Mouse (Mus musculus) limb, embryonic 15.5 days (tissue): Measurements from ENCODE around the gene Csnk2b. TPM values are rescaled to one million over a fixed set of nuclear protein-coding genes. Genes with fewer than 3 reads are reported as not detected.

Experiments used
- polyA plus RNA-seq: library from polyadenylated mRNA; unstranded; fragments of >200 nt; fragmentation: Nextera tagmentation; extraction: Ambion mirVana; gene quantifications from 2 replicates; pipeline ENCODE4 v1.2.1, GENCODE M21; 2015

Gene Csnk2b
- polyA plus RNA-seq, 1 experiment from 2014 or later, result 293 TPM

Other genes with a start within 250 kb of the Csnk2b start
- gene Zbtb12, start 242.6 kb downstream of the Csnk2b start, polyA plus RNA-seq, result 1.7 and 2.8 TPM in 2 replicates
- gene Gm20547, start 240.0 kb downstream of the Csnk2b start, polyA plus RNA-seq, result not detected in 2 replicates
- 4.6 and 5.2 TPM in 2 replicates for gene C2, start 223.8 kb downstream of the Csnk2b start, polyA plus RNA-seq
- gene Ehmt2, start 223.6 kb downstream of the Csnk2b start, polyA plus RNA-seq, result 64.6 and 78.1 TPM in 2 replicates
- gene Slc44a4, start 207.6 kb downstream of the Csnk2b start, polyA plus RNA-seq, result 0.17 TPM in 1 of 2 replicates, not detected in the other
- 20.1 and 20.5 TPM in 2 replicates for gene Neu1, start 190.8 kb downstream of the Csnk2b start, polyA plus RNA-seq
- gene Hspa1b, start 162.8 kb downstream of the Csnk2b start, polyA plus RNA-seq, result 3.3 and 3.6 TPM in 2 replicates
- not detected in 2 replicates for gene Gm20481, start 152.1 kb downstream of the Csnk2b start, polyA plus RNA-seq
- gene Hspa1a, start 149.9 kb downstream of the Csnk2b start, polyA plus RNA-seq, result 31.7 and 32.0 TPM in 2 replicates
- 0.46 and 0.65 TPM in 2 replicates for gene Hspa1l, start 149.3 kb downstream of the Csnk2b start, polyA plus RNA-seq
- gene Lsm2, start 140.2 kb downstream of the Csnk2b start, polyA plus RNA-seq, result 143 and 159 TPM in 2 replicates
- 94.4 and 95.1 TPM in 2 replicates for gene Vars, start 121.1 kb downstream of the Csnk2b start, polyA plus RNA-seq
- 0.18 and 0.20 TPM in 2 replicates for gene Vwa7, start 105.5 kb downstream of the Csnk2b start, polyA plus RNA-seq
- 8.9 and 9.4 TPM in 2 replicates for gene Sapcd1, start 94.0 kb downstream of the Csnk2b start, polyA plus RNA-seq
- gene Msh5, start 75.3 kb downstream of the Csnk2b start, polyA plus RNA-seq, result 3.0 and 3.5 TPM in 2 replicates
- 351 and 363 TPM in 2 replicates for gene Clic1, start 72.1 kb downstream of the Csnk2b start, polyA plus RNA-seq
- gene Ddah2, start 63.0 kb downstream of the Csnk2b start, polyA plus RNA-seq, result 321 and 336 TPM in 2 replicates
- 181 and 203 TPM in 2 replicates for gene Ly6g6c, start 56.7 kb downstream of the Csnk2b start, polyA plus RNA-seq
- gene Mpig6b, start 55.9 kb downstream of the Csnk2b start, polyA plus RNA-seq, result 1.0 and 1.4 TPM in 2 replicates
- gene Ly6g6e, start 45.2 kb downstream of the Csnk2b start, polyA plus RNA-seq, result 50.6 and 53.7 TPM in 2 replicates
- 1.1 and 2.4 TPM in 2 replicates for gene Ly6g6d, start 44.0 kb downstream of the Csnk2b start, polyA plus RNA-seq
- gene Ly6g6f, start 36.4 kb downstream of the Csnk2b start, polyA plus RNA-seq, result 0.13 and 0.20 TPM in 2 replicates
- 101 and 112 TPM in 2 replicates for gene Abhd16a, start 32.8 kb downstream of the Csnk2b start, polyA plus RNA-seq
- not detected in 2 replicates for gene Ly6g5c, start 13.8 kb downstream of the Csnk2b start, polyA plus RNA-seq
- gene Ly6g5b, start 6.6 kb downstream of the Csnk2b start, polyA plus RNA-seq, result 0.78 and 0.99 TPM in 2 replicates
- gene Gpank1, start 598 bp downstream of the Csnk2b start, polyA plus RNA-seq, result 16.8 and 17.4 TPM in 2 replicates
- gene D17H6S53E, start 4.3 kb upstream of the Csnk2b start, polyA plus RNA-seq, result 10.5 and 11.2 TPM in 2 replicates
- gene Apom, start 10.0 kb upstream of the Csnk2b start, polyA plus RNA-seq, result 0.52 and 2.0 TPM in 2 replicates
- 49.6 and 51.8 TPM in 2 replicates for gene Bag6, start 13.1 kb upstream of the Csnk2b start, polyA plus RNA-seq
- gene Prrc2a, start 42.8 kb upstream of the Csnk2b start, polyA plus RNA-seq, result 142 and 147 TPM in 2 replicates
- 14.6 and 18.6 TPM in 2 replicates for gene Aif1, start 54.0 kb upstream of the Csnk2b start, polyA plus RNA-seq
- 25.8 and 27.5 TPM in 2 replicates for gene Lst1, start 66.4 kb upstream of the Csnk2b start, polyA plus RNA-seq
- gene Ltb, start 72.4 kb upstream of the Csnk2b start, polyA plus RNA-seq, result 1.0 and 1.2 TPM in 2 replicates
- gene Tnf, start 80.0 kb upstream of the Csnk2b start, polyA plus RNA-seq, result 0.64 and 0.82 TPM in 2 replicates
- 0.37 TPM in 1 of 2 replicates, not detected in the other for gene Lta, start 83.3 kb upstream of the Csnk2b start, polyA plus RNA-seq
- 0.41 and 0.77 TPM in 2 replicates for gene Gm16181, start 98.8 kb upstream of the Csnk2b start, polyA plus RNA-seq
- 3.7 and 3.8 TPM in 2 replicates for gene Atp6v1g2, start 111.6 kb upstream of the Csnk2b start, polyA plus RNA-seq
- gene Nfkbil1, start 113.7 kb upstream of the Csnk2b start, polyA plus RNA-seq, result 11.2 and 11.8 TPM in 2 replicates
- 401 and 418 TPM in 2 replicates for gene Ddx39b, start 119.7 kb upstream of the Csnk2b start, polyA plus RNA-seq
- gene H2-D1, start 140.7 kb upstream of the Csnk2b start, polyA plus RNA-seq, result 84.7 and 93.0 TPM in 2 replicates
- gene H2-Q1, start 198.4 kb upstream of the Csnk2b start, polyA plus RNA-seq, result not detected in 2 replicates
- gene H2-Q2, start 220.2 kb upstream of the Csnk2b start, polyA plus RNA-seq, result 0.20 and 0.29 TPM in 2 replicates